Mouse (Mus musculus): ENCODE data around the gene Zfp740. TPM values are rescaled to one million over a fixed set of nuclear protein-coding genes. Genes with fewer than 3 reads are reported as not detected.

Zfp740 gene
- polyA plus RNA-seq, 1 experiment from 2014 or later, result 67.5 TPM

GRCm38 (mm10) chr15:102210816-102211215 lies 7.8 kb downstream of the Zfp740 start:
- H3K27me3 ChIP-seq (ENCODE audit: control insufficient read depth, insufficient read depth, low read length), result no peaks in the 10 kb centered on the region
- no peak overlapping the region for H3K27ac ChIP-seq (replicated peaks; ENCODE audit: low read depth, low read length)
- no peak overlapping the region for H3K4me2 ChIP-seq (ENCODE audit: low read depth, severe bottlenecking)
- H3K9ac ChIP-seq (ENCODE audit: low read length), result no peak overlapping the region
- DNase-seq (ENCODE audit: low spot score) (no peak), ATAC-seq (ENCODE audit: insufficient number of reproducible peaks, low FRiP score, low TSS enrichment, low read depth) (no peak)
- H3K9me3 ChIP-seq (ENCODE audit: control insufficient read depth, low read length), result no peaks in the 10 kb centered on the region
- H3K36me3 ChIP-seq (ENCODE audit: control insufficient read depth, insufficient read depth, low read length), result peaks cover 28% of the 10 kb centered on the region; the same call in 1 of the 2 replicates
- H3K4me3 ChIP-seq (ENCODE audit: low read depth, low read length), result no peak overlapping the region
- 91% methylated on average over 4 of the region's 4 CpGs for WGBS
- peaks cover 1% of the 10 kb centered on the region for H3K4me1 ChIP-seq (ENCODE audit: control insufficient read depth, insufficient read depth, low read length)

- Histone ChIP-seq H3K9ac (ENCODE audit: low read length) (no peak overlapping the region), H3K9me3 (ENCODE audit: control insufficient read depth, low read length) (no peaks in the 10 kb centered on the region), H3K27ac (replicated peaks; ENCODE audit: low read depth, low read length) (no peak overlapping the region), H3K4me1 (ENCODE audit: control insufficient read depth, insufficient read depth, low read length) (no peaks in the 10 kb centered on the region), H3K4me3 (ENCODE audit: low read depth, low read length) (no peak overlapping the region), H3K4me2 (ENCODE audit: low read depth, severe bottlenecking) (no peak overlapping the region), H3K27me3 (ENCODE audit: control insufficient read depth, insufficient read depth, low read length) (no peaks in the 10 kb centered on the region), H3K36me3 (ENCODE audit: control insufficient read depth, insufficient read depth, low read length) (peaks cover 24% of the 10 kb centered on the region; the same call in 1 of the 2 replicates)
- WGBS, result 88% methylated on average over 6 of the region's 6 CpGs
- ATAC-seq (ENCODE audit: insufficient number of reproducible peaks, low FRiP score, low TSS enrichment, low read depth), result no peak
- no peak for DNase-seq (ENCODE audit: low spot score)
Measured at GRCm38 (mm10) chr15:102211895-102212294, 8.8 kb downstream of the Zfp740 start.

- Histone ChIP-seq H3K4me1 (ENCODE audit: control insufficient read depth, insufficient read depth, low read length) (no peaks in the 10 kb centered on the region), H3K27ac (replicated peaks; ENCODE audit: low read depth, low read length) (no peak overlapping the region), H3K4me3 (ENCODE audit: low read depth, low read length) (no peak overlapping the region), H3K9ac (ENCODE audit: low read length) (no peak overlapping the region), H3K36me3 (ENCODE audit: control insufficient read depth, insufficient read depth, low read length) (peaks cover 16% of the 10 kb centered on the region; the same call in 1 of the 2 replicates), H3K27me3 (ENCODE audit: control insufficient read depth, insufficient read depth, low read length) (no peaks in the 10 kb centered on the region), H3K4me2 (ENCODE audit: low read depth, severe bottlenecking) (no peak overlapping the region), H3K9me3 (ENCODE audit: control insufficient read depth, low read length) (no peaks in the 10 kb centered on the region)
- 43% methylated on average over 2 of the region's 2 CpGs for WGBS
- DNase-seq (ENCODE audit: low spot score) (no peak), ATAC-seq (ENCODE audit: insufficient number of reproducible peaks, low FRiP score, low TSS enrichment, low read depth) (no peak)
Measured at GRCm38 (mm10) chr15:102214132-102214531, 11.1 kb downstream of the Zfp740 start.

GRCm38 (mm10) chr15:102215624-102216023 lies 12.6 kb downstream of the Zfp740 start:
- DNase-seq (ENCODE audit: low spot score), result no peak
- Histone ChIP-seq H3K4me3 (ENCODE audit: low read depth, low read length) (no peak overlapping the region), H3K4me2 (ENCODE audit: low read depth, severe bottlenecking) (no peak overlapping the region), H3K36me3 (ENCODE audit: control insufficient read depth, insufficient read depth, low read length) (peaks cover 15% of the 10 kb centered on the region; the same call in 1 of the 2 replicates), H3K27ac (replicated peaks; ENCODE audit: low read depth, low read length) (no peak overlapping the region), H3K4me1 (ENCODE audit: control insufficient read depth, insufficient read depth, low read length) (no peaks in the 10 kb centered on the region), H3K27me3 (ENCODE audit: control insufficient read depth, insufficient read depth, low read length) (no peaks in the 10 kb centered on the region), H3K9ac (ENCODE audit: low read length) (no peak overlapping the region), H3K9me3 (ENCODE audit: control insufficient read depth, low read length) (no peaks in the 10 kb centered on the region)
- 67% methylated on average over 6 of the region's 6 CpGs for WGBS
- no peak for ATAC-seq (ENCODE audit: insufficient number of reproducible peaks, low FRiP score, low TSS enrichment, low read depth)

- Histone ChIP-seq H3K4me1 (ENCODE audit: control insufficient read depth, insufficient read depth, low read length) (no peaks in the 10 kb centered on the region), H3K4me3 (ENCODE audit: low read depth, low read length) (no peak overlapping the region), H3K36me3 (ENCODE audit: control insufficient read depth, insufficient read depth, low read length) (peaks cover 15% of the 10 kb centered on the region; the same call in 1 of the 2 replicates), H3K9me3 (ENCODE audit: control insufficient read depth, low read length) (no peaks in the 10 kb centered on the region), H3K9ac (ENCODE audit: low read length) (no peak overlapping the region), H3K27me3 (ENCODE audit: control insufficient read depth, insufficient read depth, low read length) (no peaks in the 10 kb centered on the region), H3K27ac (replicated peaks; ENCODE audit: low read depth, low read length) (no peak overlapping the region), H3K4me2 (ENCODE audit: low read depth, severe bottlenecking) (no peak overlapping the region)
- ATAC-seq (ENCODE audit: insufficient number of reproducible peaks, low FRiP score, low TSS enrichment, low read depth) (0 out of 2 replicates have a peak, but pooled peaks have one; percentile 25), DNase-seq (ENCODE audit: low spot score) (no peak)
- 88% methylated on average over 16 of the region's 16 CpGs for WGBS
Measured at GRCm38 (mm10) chr15:102216459-102217228, 13.6 kb downstream of the Zfp740 start.

- no peak overlapping the region for H3K4me2 ChIP-seq (ENCODE audit: low read depth, severe bottlenecking)
- no peaks in the 10 kb centered on the region for H3K27me3 ChIP-seq (ENCODE audit: control insufficient read depth, insufficient read depth, low read length)
- H3K9me3 ChIP-seq (ENCODE audit: control insufficient read depth, low read length), result no peaks in the 10 kb centered on the region
- H3K27ac ChIP-seq (replicated peaks; ENCODE audit: low read depth, low read length), result no peak overlapping the region
- no peaks in the 10 kb centered on the region for H3K4me1 ChIP-seq (ENCODE audit: control insufficient read depth, insufficient read depth, low read length)
- ATAC-seq (ENCODE audit: insufficient number of reproducible peaks, low FRiP score, low TSS enrichment, low read depth) (no peak), DNase-seq (ENCODE audit: low spot score) (no peak)
- H3K36me3 ChIP-seq (ENCODE audit: control insufficient read depth, insufficient read depth, low read length), result peaks cover 13% of the 10 kb centered on the region; the same call in 1 of the 2 replicates
- H3K4me3 ChIP-seq (ENCODE audit: low read depth, low read length), result no peak overlapping the region
- H3K9ac ChIP-seq (ENCODE audit: low read length), result no peak overlapping the region
- WGBS, result 85% methylated on average over 7 of the region's 7 CpGs
Measured at GRCm38 (mm10) chr15:102217325-102217724, 14.3 kb downstream of the Zfp740 start.

GRCm38 (mm10) chr15:102222386-102222785 lies 19.3 kb downstream of the Zfp740 start:
- no peak for ATAC-seq (ENCODE audit: insufficient number of reproducible peaks, low FRiP score, low TSS enrichment, low read depth)

GRCm38 (mm10) chr15:102224186-102224991 lies 21.3 kb downstream of the Zfp740 start:
- DNase-seq (ENCODE audit: low spot score) (peak; percentile 90), ATAC-seq (ENCODE audit: insufficient number of reproducible peaks, low FRiP score, low TSS enrichment, low read depth) (peak; percentile 69)
- Histone ChIP-seq H3K9me3 (ENCODE audit: control insufficient read depth, low read length) (no peaks in the 10 kb centered on the region), H3K36me3 (ENCODE audit: control insufficient read depth, insufficient read depth, low read length) (no peaks in the 10 kb centered on the region), H3K4me1 (ENCODE audit: control insufficient read depth, insufficient read depth, low read length) (no peaks in the 10 kb centered on the region), H3K4me2 (ENCODE audit: low read depth, severe bottlenecking) (peak overlapping the region; percentile 75), H3K27ac (replicated peaks; ENCODE audit: low read depth, low read length) (no peak overlapping the region), H3K4me3 (ENCODE audit: low read depth, low read length) (peak overlapping the region; percentile 25), H3K9ac (ENCODE audit: low read length) (peak overlapping the region; percentile 55), H3K27me3 (ENCODE audit: control insufficient read depth, insufficient read depth, low read length) (peaks cover 7% of the 10 kb centered on the region)
- 3% methylated on average over 43 of the region's 43 CpGs for WGBS

More at GRCm38 (mm10) chr15:102222386-102222785, 19.3 kb downstream of the Zfp740 start:
- 71% methylated on average over 10 of the region's 10 CpGs for WGBS
- no peaks in the 10 kb centered on the region for H3K9me3 ChIP-seq (ENCODE audit: control insufficient read depth, low read length)
- peaks cover 7% of the 10 kb centered on the region for H3K27me3 ChIP-seq (ENCODE audit: control insufficient read depth, insufficient read depth, low read length)
- no peak overlapping the region for H3K9ac ChIP-seq (ENCODE audit: low read length)
- H3K4me3 ChIP-seq (ENCODE audit: low read depth, low read length), result no peak overlapping the region
- no peak overlapping the region for H3K27ac ChIP-seq (replicated peaks; ENCODE audit: low read depth, low read length)
- no peaks in the 10 kb centered on the region for H3K36me3 ChIP-seq (ENCODE audit: control insufficient read depth, insufficient read depth, low read length)
- no peak overlapping the region for H3K4me2 ChIP-seq (ENCODE audit: low read depth, severe bottlenecking)
- no peaks in the 10 kb centered on the region for H3K4me1 ChIP-seq (ENCODE audit: control insufficient read depth, insufficient read depth, low read length)
- no peak for DNase-seq (ENCODE audit: low spot score)
